Mouse (Mus musculus): ENCODE measurements around the gene Eif4g3. TPM values are rescaled to one million over a fixed set of nuclear protein-coding genes. Genes with fewer than 3 reads are reported as not detected.

The Eif4g3 gene
- polyA plus RNA-seq, 1 experiment, result 251 TPM

- Histone ChIP-seq H3K4me3 (ENCODE audit: control insufficient read depth, low read depth, low read length) (no peak overlapping the region), H3K27me3 (ENCODE audit: control insufficient read depth, insufficient read depth, low read length) (no peaks in the 10 kb centered on the region), H3K4me1 (ENCODE audit: control insufficient read depth, insufficient read depth, low read length) (no peaks in the 10 kb centered on the region), H3K27ac (ENCODE audit: control insufficient read depth, insufficient read depth, low read depth, low read length) (no peak overlapping the region), H3K36me3 (ENCODE audit: control insufficient read depth, insufficient read depth, low read length) (peaks cover 8% of the 10 kb centered on the region; the same call in 1 of the 2 replicates)
- TF ChIP-seq POLR2A (IDR thresholded peaks at IDR 0.05; ENCODE audit: control insufficient read depth, low read depth, low read length) (0 out of 2 replicates have a peak, but pooled peaks have one; percentile 27), CTCF (IDR thresholded peaks at IDR 0.05; ENCODE audit: control insufficient read depth, insufficient read depth, insufficient replicate concordance, low read depth, low read length) (no peak)
These were observed 158.4 kb downstream of the Eif4g3 start for GRCm38 (mm10) chr4:138151226-138151625.

- TF ChIP-seq POLR2A (IDR thresholded peaks at IDR 0.05; ENCODE audit: control insufficient read depth, low read depth, low read length) (no peak), CTCF (IDR thresholded peaks at IDR 0.05; ENCODE audit: control insufficient read depth, insufficient read depth, insufficient replicate concordance, low read depth, low read length) (0 out of 2 replicates have a peak, but pooled peaks have one; percentile 32)
- Histone ChIP-seq H3K36me3 (ENCODE audit: control insufficient read depth, insufficient read depth, low read length) (peaks cover 5% of the 10 kb centered on the region; the same call in 1 of the 2 replicates), H3K27me3 (ENCODE audit: control insufficient read depth, insufficient read depth, low read length) (no peaks in the 10 kb centered on the region), H3K4me1 (ENCODE audit: control insufficient read depth, insufficient read depth, low read length) (no peaks in the 10 kb centered on the region), H3K4me3 (ENCODE audit: control insufficient read depth, low read depth, low read length) (no peak overlapping the region), H3K27ac (ENCODE audit: control insufficient read depth, insufficient read depth, low read depth, low read length) (no peak overlapping the region)
These were observed 161.2 kb downstream of the Eif4g3 start for GRCm38 (mm10) chr4:138153980-138154379.

DNA sequence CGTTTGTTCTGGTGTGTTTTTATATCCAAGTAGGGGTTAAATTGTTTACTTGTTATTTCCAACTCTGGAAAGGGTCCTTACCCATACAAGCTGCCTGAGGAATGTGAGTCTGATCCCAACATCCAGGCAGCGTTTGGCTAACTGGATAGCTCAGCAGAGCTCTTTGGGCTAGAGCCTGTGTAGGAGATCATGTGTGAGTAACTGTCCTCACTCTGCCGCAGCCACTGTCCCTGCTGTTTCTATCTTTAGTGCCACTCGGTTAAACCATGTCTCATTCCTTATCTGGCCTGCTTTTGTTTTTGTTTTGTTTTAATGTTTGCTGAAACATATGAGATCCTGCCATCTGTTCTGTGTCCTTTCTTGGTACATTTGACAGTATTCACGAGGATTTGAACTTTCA lies 168.1 kb downstream of the Eif4g3 start:
- TF ChIP-seq CTCF (IDR thresholded peaks at IDR 0.05; ENCODE audit: control insufficient read depth, insufficient read depth, insufficient replicate concordance, low read depth, low read length), result no peak
- TF ChIP-seq POLR2A (IDR thresholded peaks at IDR 0.05; ENCODE audit: control insufficient read depth, low read depth, low read length), result no peak
- peaks cover 3% of the 10 kb centered on the region; the same call in 1 of the 2 replicates for H3K4me1 ChIP-seq (ENCODE audit: control insufficient read depth, insufficient read depth, low read length)
- peaks cover 4% of the 10 kb centered on the region; the same call in 1 of the 2 replicates for H3K36me3 ChIP-seq (ENCODE audit: control insufficient read depth, insufficient read depth, low read length)
- H3K4me3 ChIP-seq (ENCODE audit: control insufficient read depth, low read depth, low read length), result no peak overlapping the region
- no peaks in the 10 kb centered on the region for H3K27me3 ChIP-seq (ENCODE audit: control insufficient read depth, insufficient read depth, low read length)
- no peak overlapping the region for H3K27ac ChIP-seq (ENCODE audit: control insufficient read depth, insufficient read depth, low read depth, low read length)

- no peak for TF ChIP-seq POLR2A (IDR thresholded peaks at IDR 0.05; ENCODE audit: control insufficient read depth, low read depth, low read length)
- no peak for TF ChIP-seq CTCF (IDR thresholded peaks at IDR 0.05; ENCODE audit: control insufficient read depth, insufficient read depth, insufficient replicate concordance, low read depth, low read length)
- Histone ChIP-seq H3K4me1 (ENCODE audit: control insufficient read depth, insufficient read depth, low read length) (peaks cover 3% of the 10 kb centered on the region; the same call in 1 of the 2 replicates), H3K36me3 (ENCODE audit: control insufficient read depth, insufficient read depth, low read length) (peaks cover 5% of the 10 kb centered on the region), H3K4me3 (ENCODE audit: control insufficient read depth, low read depth, low read length) (no peak overlapping the region), H3K27ac (ENCODE audit: control insufficient read depth, insufficient read depth, low read depth, low read length) (no peak overlapping the region), H3K27me3 (ENCODE audit: control insufficient read depth, insufficient read depth, low read length) (no peaks in the 10 kb centered on the region)
These were observed 168.7 kb downstream of the Eif4g3 start for GRCm38 (mm10) chr4:138161550-138161949.

DNA sequence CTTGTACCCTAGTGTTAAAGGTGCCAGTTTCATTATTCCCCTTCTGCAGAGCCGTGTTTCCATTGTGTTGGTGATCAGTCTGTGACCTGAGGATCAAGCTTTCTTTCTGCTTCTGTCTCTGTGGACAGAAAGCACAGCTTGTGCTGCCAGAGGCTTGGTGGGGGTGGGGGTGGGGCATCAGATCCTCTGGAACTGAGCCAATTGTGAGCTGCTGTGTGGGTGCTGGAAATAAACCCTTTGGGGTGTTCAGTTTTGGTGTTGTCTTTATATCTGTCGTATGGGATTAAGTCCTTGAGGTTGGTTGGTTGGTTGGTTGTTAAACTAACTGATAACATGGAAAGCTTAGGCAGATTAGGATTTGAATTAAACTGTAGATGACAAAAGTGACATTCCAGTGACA lies 171.0 kb downstream of the Eif4g3 start:
- H3K36me3 ChIP-seq (ENCODE audit: control insufficient read depth, insufficient read depth, low read length), result peaks cover 6% of the 10 kb centered on the region
- no peak overlapping the region for H3K4me3 ChIP-seq (ENCODE audit: control insufficient read depth, low read depth, low read length)
- H3K4me1 ChIP-seq (ENCODE audit: control insufficient read depth, insufficient read depth, low read length), result peaks cover 3% of the 10 kb centered on the region; the same call in 1 of the 2 replicates
- H3K27me3 ChIP-seq (ENCODE audit: control insufficient read depth, insufficient read depth, low read length), result no peaks in the 10 kb centered on the region
- no peak for TF ChIP-seq CTCF (IDR thresholded peaks at IDR 0.05; ENCODE audit: control insufficient read depth, insufficient read depth, insufficient replicate concordance, low read depth, low read length)
- TF ChIP-seq POLR2A (IDR thresholded peaks at IDR 0.05; ENCODE audit: control insufficient read depth, low read depth, low read length), result no peak
- H3K27ac ChIP-seq (ENCODE audit: control insufficient read depth, insufficient read depth, low read depth, low read length), result no peak overlapping the region; the same call in 1 of the 2 replicates

DNA sequence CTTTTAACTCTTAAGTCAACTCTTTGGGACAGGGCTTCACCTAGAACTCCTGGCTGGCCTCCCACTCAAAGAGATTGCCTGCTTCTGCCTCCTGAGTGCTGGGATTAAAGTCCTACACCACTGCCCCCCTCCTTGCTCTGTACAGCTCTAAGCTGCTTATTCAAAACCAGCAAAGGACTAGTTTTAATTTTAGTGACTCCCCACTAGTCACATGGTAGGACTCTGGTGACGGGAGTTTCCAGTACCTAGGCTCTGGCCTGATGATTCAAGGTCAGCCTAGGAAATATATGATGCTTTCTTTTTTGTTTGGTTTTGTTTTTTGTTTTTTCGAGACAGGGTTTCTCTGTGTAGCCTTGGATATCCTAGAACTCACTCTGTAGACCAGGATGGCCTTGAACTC lies 172.0 kb downstream of the Eif4g3 start:
- no peak overlapping the region for H3K27ac ChIP-seq (ENCODE audit: control insufficient read depth, insufficient read depth, low read depth, low read length)
- no peak overlapping the region for H3K4me3 ChIP-seq (ENCODE audit: control insufficient read depth, low read depth, low read length)
- peaks cover 6% of the 10 kb centered on the region for H3K36me3 ChIP-seq (ENCODE audit: control insufficient read depth, insufficient read depth, low read length)
- peaks cover 3% of the 10 kb centered on the region; the same call in 1 of the 2 replicates for H3K4me1 ChIP-seq (ENCODE audit: control insufficient read depth, insufficient read depth, low read length)
- H3K27me3 ChIP-seq (ENCODE audit: control insufficient read depth, insufficient read depth, low read length), result no peaks in the 10 kb centered on the region
- TF ChIP-seq POLR2A (IDR thresholded peaks at IDR 0.05; ENCODE audit: control insufficient read depth, low read depth, low read length) (no peak), CTCF (IDR thresholded peaks at IDR 0.05; ENCODE audit: control insufficient read depth, insufficient read depth, insufficient replicate concordance, low read depth, low read length) (no peak)

- H3K27me3 ChIP-seq (ENCODE audit: control insufficient read depth, insufficient read depth, low read length), result no peaks in the 10 kb centered on the region
- H3K27ac ChIP-seq (ENCODE audit: control insufficient read depth, insufficient read depth, low read depth, low read length), result no peak overlapping the region
- no peak overlapping the region for H3K4me3 ChIP-seq (ENCODE audit: control insufficient read depth, low read depth, low read length)
- no peak for TF ChIP-seq POLR2A (IDR thresholded peaks at IDR 0.05; ENCODE audit: control insufficient read depth, low read depth, low read length)
- TF ChIP-seq CTCF (IDR thresholded peaks at IDR 0.05; ENCODE audit: control insufficient read depth, insufficient read depth, insufficient replicate concordance, low read depth, low read length), result no peak
- H3K36me3 ChIP-seq (ENCODE audit: control insufficient read depth, insufficient read depth, low read length), result peaks cover 6% of the 10 kb centered on the region
- peaks cover 3% of the 10 kb centered on the region; the same call in 1 of the 2 replicates for H3K4me1 ChIP-seq (ENCODE audit: control insufficient read depth, insufficient read depth, low read length)
These were observed 173.7 kb downstream of the Eif4g3 start for GRCm38 (mm10) chr4:138166519-138166918.
